Mouse (Mus musculus) small intestine, adult 2 months (tissue): ENCODE measurements around the gene Nfkbiz.

Experiments used
- CTCF ChIP-seq: fragments of 200-500 bp; IDR thresholded peaks from 2 replicates; pipeline ENCODE4 v1.5.1; 2012; ENCODE audit warnings: low read depth, mild to moderate bottlenecking, control low read depth, inconsistent platforms, low read length, moderate library complexity, mixed read lengths; ENCODE audit not compliant: insufficient replicate concordance, insufficient read length; ENCODE audit errors: extremely low read depth
- POLR2A ChIP-seq: fragments of 200-500 bp; IDR thresholded peaks from 2 replicates; pipeline ENCODE4 v1.6.1; 2012; ENCODE audit warnings: low read depth, mild to moderate bottlenecking, control low read depth, inconsistent platforms, low read length, moderate library complexity

DNA sequence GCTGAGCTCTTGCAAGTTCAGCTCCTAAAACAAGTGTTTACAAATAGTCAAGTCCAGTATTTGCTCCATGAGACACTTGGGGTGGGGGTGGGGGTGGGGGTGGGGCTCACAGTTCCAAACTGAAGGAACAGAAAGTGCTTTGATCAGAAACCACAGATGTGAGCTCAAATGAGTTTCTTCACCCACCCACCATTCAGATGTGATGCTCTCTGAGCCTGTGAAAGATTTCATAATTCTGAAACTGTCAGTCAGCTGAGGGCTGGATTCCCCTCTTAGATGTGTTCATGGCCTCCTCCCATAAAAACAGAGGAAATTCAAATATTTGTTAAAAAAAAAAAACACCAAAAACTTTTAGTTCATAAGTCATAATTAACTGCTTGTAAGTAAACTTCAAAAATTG is 2.9 kb downstream of the Nfkbiz start:
- TF ChIP-seq CTCF (no peak), POLR2A (no peak)
